Mouse (Mus musculus) lung, embryonic 15.5 days (tissue): ENCODE data around the gene Nhej1. TPM values are rescaled to one million over a fixed set of nuclear protein-coding genes. Genes with fewer than 3 reads are reported as not detected.

ENCODE experiments used
- ATAC-seq: fragments of 200-750 bp; cut with Nextera tagmentation; 2 replicates; pipeline ENCODE4 v1.8.0; 2017; ENCODE audit warnings: moderate number of reproducible peaks, borderline replicate concordance; ENCODE audit not compliant: low FRiP score, low TSS enrichment; ENCODE audit errors: extremely low read depth
- H3K27ac ChIP-seq: fragments of 300-500 bp; sonication (generic); 2 replicates; pipeline ENCODE4 v1.5.1; 2015; ENCODE audit warnings: moderate library complexity, mild to moderate bottlenecking, inconsistent platforms
- H3K27me3 ChIP-seq: fragments of 300-500 bp; sonication (generic); 2 replicates; pipeline ENCODE4 v1.6.1; 2015; ENCODE audit warnings: inconsistent platforms
- H3K36me3 ChIP-seq: fragments of 300-500 bp; sonication (generic); 2 replicates; pipeline ENCODE4 v1.6.1; 2015; ENCODE audit warnings: inconsistent platforms
- H3K4me1 ChIP-seq: fragments of 300-500 bp; sonication (generic); 2 replicates; pipeline ENCODE4 v1.6.1; 2015; ENCODE audit warnings: inconsistent platforms
- H3K4me2 ChIP-seq: fragments of 300-500 bp; sonication (generic); 2 replicates; pipeline ENCODE4 v1.6.1; 2015; ENCODE audit warnings: inconsistent platforms, mild to moderate bottlenecking, moderate library complexity
- H3K4me3 ChIP-seq: fragments of 300-500 bp; sonication (generic); 2 replicates; pipeline ENCODE4 v1.5.1; 2015; ENCODE audit warnings: mild to moderate bottlenecking, inconsistent platforms
- H3K9ac ChIP-seq: fragments of 300-500 bp; sonication (generic); 2 replicates; pipeline ENCODE4 v1.6.1; 2015; ENCODE audit warnings: inconsistent platforms
- H3K9me3 ChIP-seq: fragments of 300-500 bp; sonication (generic); 2 replicates; pipeline ENCODE4 v1.6.1; 2016; ENCODE audit warnings: inconsistent platforms
- WGBS: fragments of 180-500 bp; shearing (Covaris S2); methylation state at CpG from one replicate; pipeline ENCODE4 v1.1.7; 2015; 5-methylcytosine and 5-hydroxymethylcytosine counted together
- polyA plus RNA-seq: library from polyadenylated mRNA; unstranded; fragments of >200 nt; fragmentation: Nextera tagmentation; extraction: Ambion mirVana; gene quantifications from 2 replicates; pipeline ENCODE4 v1.2.1, GENCODE M21; 2015

Gene Nhej1
- polyA plus RNA-seq, 1 experiment from 2014 or later, result 10.4 TPM

GRCm38 (mm10) chr1:75051428-75051827, 73.6 kb downstream of the Nhej1 start:
- no peaks in the 10 kb centered on the region for H3K27me3 ChIP-seq
- no peak overlapping the region for H3K4me3 ChIP-seq
- 59% methylated on average over 7 of the region's 7 CpGs for WGBS
- peaks cover 9% of the 10 kb centered on the region; the same call in 1 of the 2 replicates for H3K4me1 ChIP-seq
- H3K27ac ChIP-seq, result no peak overlapping the region
- no peaks in the 10 kb centered on the region for H3K36me3 ChIP-seq
- H3K9me3 ChIP-seq, result no peaks in the 10 kb centered on the region
- H3K4me2 ChIP-seq, result no peak overlapping the region
- no peak for ATAC-seq
- H3K9ac ChIP-seq, result no peak overlapping the region

- WGBS, result 72% methylated on average over 2 of the region's 2 CpGs
- Histone ChIP-seq H3K9ac (no peak overlapping the region), H3K4me3 (no peak overlapping the region), H3K36me3 (no peaks in the 10 kb centered on the region), H3K27me3 (no peaks in the 10 kb centered on the region), H3K9me3 (no peaks in the 10 kb centered on the region), H3K4me1 (peaks cover 9% of the 10 kb centered on the region; the same call in 1 of the 2 replicates), H3K27ac (no peak overlapping the region), H3K4me2 (no peak overlapping the region)
- no peak for ATAC-seq
Measured at GRCm38 (mm10) chr1:75048571-75048970, 76.4 kb downstream of the Nhej1 start.

GRCm38 (mm10) chr1:75048041-75048440, 77.0 kb downstream of the Nhej1 start:
- Histone ChIP-seq H3K4me1 (peaks cover 9% of the 10 kb centered on the region; the same call in 1 of the 2 replicates), H3K4me2 (no peak overlapping the region), H3K9ac (no peak overlapping the region), H3K36me3 (no peaks in the 10 kb centered on the region), H3K27ac (no peak overlapping the region), H3K27me3 (no peaks in the 10 kb centered on the region), H3K4me3 (no peak overlapping the region), H3K9me3 (no peaks in the 10 kb centered on the region)
- WGBS, result 25% methylated on average over 4 of the region's 4 CpGs
- no peak for ATAC-seq

- Histone ChIP-seq H3K27ac (no peak overlapping the region), H3K4me3 (no peak overlapping the region), H3K36me3 (no peaks in the 10 kb centered on the region), H3K9me3 (no peaks in the 10 kb centered on the region), H3K4me1 (peaks cover 5% of the 10 kb centered on the region; the same call in 1 of the 2 replicates), H3K27me3 (no peaks in the 10 kb centered on the region), H3K4me2 (no peak overlapping the region), H3K9ac (no peak overlapping the region)
- WGBS, result 28% methylated on average over 7 of the region's 7 CpGs
- ATAC-seq, result peak; percentile 46; the same call in 1 of the 2 replicates
Measured at GRCm38 (mm10) chr1:75040429-75040828, 84.6 kb downstream of the Nhej1 start.

- H3K4me3 ChIP-seq, result no peak overlapping the region
- no peaks in the 10 kb centered on the region for H3K27me3 ChIP-seq
- no peaks in the 10 kb centered on the region for H3K9me3 ChIP-seq
- H3K27ac ChIP-seq, result no peak overlapping the region
- no peaks in the 10 kb centered on the region for H3K36me3 ChIP-seq
- no peak overlapping the region for H3K4me2 ChIP-seq
- no peaks in the 10 kb centered on the region for H3K4me1 ChIP-seq
- WGBS, result 86% methylated on average over 10 of the region's 10 CpGs
- ATAC-seq, result no peak
- no peak overlapping the region for H3K9ac ChIP-seq
Measured at GRCm38 (mm10) chr1:75032041-75032440, 93.0 kb downstream of the Nhej1 start.

GRCm38 (mm10) chr1:75027061-75027779, 97.8 kb downstream of the Nhej1 start:
- no peak for ATAC-seq
- Histone ChIP-seq H3K36me3 (no peaks in the 10 kb centered on the region), H3K9ac (no peak overlapping the region), H3K27me3 (no peaks in the 10 kb centered on the region), H3K27ac (no peak overlapping the region), H3K4me1 (no peaks in the 10 kb centered on the region), H3K4me2 (no peak overlapping the region), H3K4me3 (no peak overlapping the region), H3K9me3 (no peaks in the 10 kb centered on the region)
- 38% methylated on average over 2 of the region's 2 CpGs for WGBS

- Histone ChIP-seq H3K4me2 (no peak overlapping the region), H3K9ac (no peak overlapping the region), H3K4me3 (no peak overlapping the region), H3K36me3 (no peaks in the 10 kb centered on the region), H3K27me3 (no peaks in the 10 kb centered on the region), H3K27ac (no peak overlapping the region), H3K4me1 (no peaks in the 10 kb centered on the region), H3K9me3 (no peaks in the 10 kb centered on the region)
- no peak for ATAC-seq
- 53% methylated on average over 7 of the region's 7 CpGs for WGBS
Measured at GRCm38 (mm10) chr1:75024419-75025199, 100.4 kb downstream of the Nhej1 start.

- no peak for ATAC-seq
- Histone ChIP-seq H3K4me2 (no peak overlapping the region), H3K27me3 (no peaks in the 10 kb centered on the region), H3K4me3 (no peak overlapping the region), H3K9me3 (no peaks in the 10 kb centered on the region), H3K36me3 (no peaks in the 10 kb centered on the region), H3K9ac (no peak overlapping the region), H3K27ac (no peak overlapping the region), H3K4me1 (no peaks in the 10 kb centered on the region)
- 74% methylated on average over 5 of the region's 5 CpGs for WGBS
Measured at GRCm38 (mm10) chr1:75022216-75022615, 102.8 kb downstream of the Nhej1 start.

- no peak overlapping the region for H3K4me2 ChIP-seq
- no peak for ATAC-seq
- peaks cover 24% of the 10 kb centered on the region for H3K4me1 ChIP-seq
- H3K9me3 ChIP-seq, result no peaks in the 10 kb centered on the region
- no peak overlapping the region for H3K27ac ChIP-seq
- no peaks in the 10 kb centered on the region for H3K27me3 ChIP-seq
- H3K9ac ChIP-seq, result no peak overlapping the region
- 5% methylated on average over 6 of the region's 6 CpGs for WGBS
- H3K36me3 ChIP-seq, result no peaks in the 10 kb centered on the region
- H3K4me3 ChIP-seq, result no peak overlapping the region
Measured at GRCm38 (mm10) chr1:75016846-75017245, 108.2 kb downstream of the Nhej1 start.

GRCm38 (mm10) chr1:75015551-75016265, 109.3 kb downstream of the Nhej1 start:
- WGBS, result 20% methylated on average over 13 of the region's 13 CpGs
- Histone ChIP-seq H3K9ac (no peak overlapping the region), H3K4me2 (peak overlapping the region; percentile 23), H3K4me1 (peaks cover 24% of the 10 kb centered on the region), H3K36me3 (no peaks in the 10 kb centered on the region), H3K27me3 (no peaks in the 10 kb centered on the region), H3K9me3 (no peaks in the 10 kb centered on the region), H3K4me3 (no peak overlapping the region), H3K27ac (no peak overlapping the region)
- ATAC-seq, result no peak

- H3K4me3 ChIP-seq, result no peak overlapping the region
- 13% methylated on average over 5 of the region's 5 CpGs for WGBS
- no peaks in the 10 kb centered on the region for H3K9me3 ChIP-seq
- no peak overlapping the region for H3K4me2 ChIP-seq
- no peak for ATAC-seq
- H3K9ac ChIP-seq, result no peak overlapping the region
- H3K4me1 ChIP-seq, result peaks cover 24% of the 10 kb centered on the region
- peak overlapping the region; percentile 29; the same call in 1 of the 2 replicates for H3K27ac ChIP-seq
- no peaks in the 10 kb centered on the region for H3K27me3 ChIP-seq
- no peaks in the 10 kb centered on the region for H3K36me3 ChIP-seq
Measured at GRCm38 (mm10) chr1:75014210-75014845, 110.7 kb downstream of the Nhej1 start.
